ENCODE assay signal across 21 mouse cellular contexts in the genomic region with DNA sequence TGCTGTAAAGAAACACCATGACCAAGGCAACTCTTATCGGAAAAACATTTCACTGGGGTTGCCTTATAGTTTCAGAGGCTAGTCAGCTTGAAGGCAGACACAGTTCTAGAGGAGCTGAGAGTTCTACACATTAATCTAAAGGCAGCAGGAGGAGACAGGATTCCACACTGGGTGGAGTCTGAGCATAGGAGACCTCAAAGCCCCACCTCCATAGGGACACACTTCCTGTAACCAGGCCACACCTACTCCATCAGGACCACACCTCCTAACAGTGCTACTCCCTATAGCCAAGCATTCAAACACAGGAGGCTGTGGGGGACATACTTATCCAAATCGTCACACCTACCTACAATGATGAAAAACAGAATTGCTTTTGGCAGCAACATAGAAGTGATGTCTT. TPM values are rescaled to one million over a fixed set of nuclear protein-coding genes. Genes with fewer than 3 reads are reported as not detected.
DNase-seq lines count a peak whose midpoint lies in the region; ATAC-seq and TF ChIP-seq lines count a peak whose summit lies in the region.
"Had no signal": no experiment of that assay in that cellular context is flagged by ENCODE, and none has a peak within 500 bp of the region (broad histone marks: within the 10 kb centered on the region; RNA-seq: fewer than 3 reads in every experiment).

No protein-coding gene starts in this region.

- H3K9me3 ChIP-seq in liver, embryonic 14.5 days (ENCODE audit: control insufficient read depth, low read length) = no peaks in the 10 kb centered on the region
- H3K9me3 ChIP-seq in midbrain, embryonic 14.5 days (ENCODE audit: control insufficient read depth, low read length) = no peaks in the 10 kb centered on the region
- H3K9me3 ChIP-seq: embryonic facial prominence, embryonic 13.5 days; forebrain, embryonic 10.5 days; heart, embryonic 15.5 days; stomach, embryonic 15.5 days had no signal

- DNase-seq in CD4-positive, CD25-positive, alpha-beta regulatory T cell, adult 2 months (ENCODE audit: low read depth, low spot score) = peak; percentile 18
- peak; percentile 53 to 56 (median 56) for DNase-seq in liver, embryonic 14.5 days (ENCODE audit: low read depth in 3 of 3, low spot score in 3 of 3)
- DNase-seq in midbrain, embryonic 14.5 days = no peak
- no peak for DNase-seq in left cerebral cortex, postnatal 10 days (ENCODE audit: extremely low spot score in 1 of 2, low spot score in 2 of 2)
- DNase-seq in kidney, postnatal 10 days = no peak
- DNase-seq in lung, postnatal 36 days = no peak
- DNase-seq: adrenal gland, adult 2 months; cerebellum, adult 11 months; heart, adult 2 months; lung, embryonic 14.5 days; spleen, adult 18-20 months had no signal

- H3K4me3 ChIP-seq in liver, embryonic 14.5 days (ENCODE audit: insufficient read depth in 1 of 2, low read depth in 2 of 2, low read length in 2 of 2) = no peak overlapping the region
- H3K4me3 ChIP-seq in midbrain, embryonic 14.5 days (replicated peaks; ENCODE audit: low read depth, low read length) = no peak overlapping the region
- H3K4me3 ChIP-seq: embryonic facial prominence, embryonic 13.5 days; forebrain, embryonic 10.5 days; heart, adult 2 months; heart, embryonic 15.5 days; left cerebral cortex, adult 2 months; stomach, embryonic 15.5 days had no signal

- intact Hi-C loops in left cerebral cortex, postnatal 10 days (cut with DNase I) = no loop called here

- no peaks in the 10 kb centered on the region for H3K27me3 ChIP-seq in liver, embryonic 14.5 days (ENCODE audit: control insufficient read depth, insufficient read depth, low read length)
- no peaks in the 10 kb centered on the region for H3K27me3 ChIP-seq in midbrain, embryonic 14.5 days (ENCODE audit: control insufficient read depth, insufficient read depth, low read length)
- H3K27me3 ChIP-seq: embryonic facial prominence, embryonic 13.5 days; heart, embryonic 15.5 days; stomach, embryonic 15.5 days had no signal

- H3K4me2 ChIP-seq in liver, embryonic 14.5 days (ENCODE audit: low read depth) = no peak overlapping the region
- H3K4me2 ChIP-seq in midbrain, embryonic 14.5 days (ENCODE audit: low read length) = no peak overlapping the region
- H3K4me2 ChIP-seq: embryonic facial prominence, embryonic 13.5 days; heart, embryonic 15.5 days; lung, embryonic 14.5 days; stomach, embryonic 15.5 days had no signal

- WGBS in liver, embryonic 14.5 days (ENCODE audit: insufficient replicate concordance) = 69% methylated on average over 2 of the region's 2 CpGs
- 84% methylated on average over 2 of the region's 2 CpGs for WGBS in midbrain, embryonic 14.5 days

- H3K9ac ChIP-seq in liver, embryonic 14.5 days (replicated peaks) = no peak overlapping the region
- no peak overlapping the region for H3K9ac ChIP-seq in midbrain, embryonic 14.5 days (replicated peaks; ENCODE audit: low read length)
- H3K9ac ChIP-seq: embryonic facial prominence, embryonic 13.5 days; heart, embryonic 15.5 days; lung, embryonic 14.5 days; stomach, embryonic 15.5 days had no signal

- H3K36me3 ChIP-seq in liver, embryonic 14.5 days (replicated peaks; ENCODE audit: control insufficient read depth, insufficient read depth, low read depth) = peaks cover 6% of the 10 kb centered on the region
- H3K36me3 ChIP-seq in midbrain, embryonic 14.5 days (ENCODE audit: control insufficient read depth, insufficient read depth, low read length) = peaks cover 19% of the 10 kb centered on the region

- no peak for TF ChIP-seq EP300 in liver, embryonic 14.5 days (IDR thresholded peaks at IDR 0.05; ENCODE audit: low read depth)

- no peak for ATAC-seq in CD4-positive, CD25-positive, alpha-beta regulatory T cell, adult 4 months
- ATAC-seq in erythroblast, adult 5-6 weeks (replicated peaks; ENCODE audit: low FRiP score, poor library complexity, severe bottlenecking) = peak; percentile 55; the same call in 1 of the 2 replicates
- ATAC-seq in liver, embryonic 14.5 days (ENCODE audit: insufficient read depth) = peak; percentile 27
- ATAC-seq in midbrain, embryonic 14.5 days (ENCODE audit: low FRiP score, low TSS enrichment) = no peak
- ATAC-seq: midbrain, embryonic 16.5 days had no signal

- TF ChIP-seq CTCF in liver, embryonic 14.5 days (IDR thresholded peaks at IDR 0.05; ENCODE audit: low read depth) = no peak

- peaks cover 8 to 23% of the 10 kb centered on the region in 2 experiments for H3K4me1 ChIP-seq in liver, embryonic 14.5 days (replicated peaks; ENCODE audit: control insufficient read depth in 2 of 2, insufficient read depth in 2 of 2, low read length in 1 of 2)
- peaks cover 15% of the 10 kb centered on the region for H3K4me1 ChIP-seq in midbrain, embryonic 14.5 days (ENCODE audit: control insufficient read depth, insufficient read depth, low read length)

- no peak overlapping the region for H3K27ac ChIP-seq in liver, embryonic 14.5 days
- no peak overlapping the region for H3K27ac ChIP-seq in midbrain, embryonic 14.5 days (replicated peaks; ENCODE audit: low read depth, low read length)
- H3K27ac ChIP-seq: embryonic facial prominence, embryonic 13.5 days; forebrain, embryonic 10.5 days; heart, adult 2 months; heart, embryonic 15.5 days; kidney, postnatal 0 days; left cerebral cortex, adult 2 months; macrophage; stomach, embryonic 15.5 days had no signal

RNA-seq across cellular contexts. Expression of a gene that starts 3.8 kb away (rescaled TPM):
- not detected for polyA plus RNA-seq in CD4-positive, CD25-positive, alpha-beta regulatory T cell, adult 4 months (2017; shearing (Covaris generic))
- not detected in 2 replicates for total RNA-seq in erythroblast, adult 5-6 weeks (2015; ENCODE audit: low replicate concordance)
- total RNA-seq in erythroblast, adult 5-6 weeks (2017; ENCODE audit: low replicate concordance) = not detected in 2 replicates
- 0.12 and 0.18 TPM in 2 replicates for polyA plus RNA-seq in liver, embryonic 14.5 days (2012; rRNA removed)
- polyA plus RNA-seq in liver, embryonic 14.5 days (2014; fragmentation: Nextera tagmentation; extraction: Ambion mirVana) = 1.2 and 1.3 TPM in 2 replicates
- 5.9 and 7.0 TPM in 2 replicates for polyA plus RNA-seq in midbrain, embryonic 14.5 days (2014; fragmentation: Nextera tagmentation; extraction: Ambion mirVana)
- 1 to 10 TPM; 1.9 to 2.1 TPM for total RNA-seq in left cerebral cortex, postnatal 10 days (2021)
- total RNA-seq: adrenal gland, adult 2 months had no signal
- polyA plus RNA-seq: macrophage had no signal

RNA-seq across cellular contexts. Expression of a gene that starts 4.2 kb away (rescaled TPM):
- 100 to 1,000 TPM; 114 to 129 TPM for polyA plus RNA-seq in CD4-positive, CD25-positive, alpha-beta regulatory T cell, adult 4 months (2017; shearing (Covaris generic))
- 40.5 and 44.1 TPM in 2 replicates for total RNA-seq in erythroblast, adult 5-6 weeks (2015; ENCODE audit: low replicate concordance)
- 27.9 and 38.3 TPM in 2 replicates for total RNA-seq in erythroblast, adult 5-6 weeks (2017; ENCODE audit: low replicate concordance)
- 13.8 and 19.9 TPM in 2 replicates for polyA plus RNA-seq in liver, embryonic 14.5 days (2012; rRNA removed)
- 60.8 and 65.6 TPM in 2 replicates for polyA plus RNA-seq in liver, embryonic 14.5 days (2014; fragmentation: Nextera tagmentation; extraction: Ambion mirVana)
- polyA plus RNA-seq in midbrain, embryonic 14.5 days (2014; fragmentation: Nextera tagmentation; extraction: Ambion mirVana) = 46.0 and 57.5 TPM in 2 replicates
- 10 to 100 TPM; 47.5 to 51.0 TPM for total RNA-seq in left cerebral cortex, postnatal 10 days (2021)

Comparison
In these comparisons a context has a peak if more than half of its experiments do, and no peak if none do; other contexts are left out.
1. DNase-seq: peak in CD4-positive, CD25-positive, alpha-beta regulatory T cell, adult 2 months (single experiment) and liver, embryonic 14.5 days (3 of 3); none in midbrain, embryonic 14.5 days (single experiment), left cerebral cortex, postnatal 10 days (0 of 2), kidney, postnatal 10 days (single experiment) and lung, postnatal 36 days (single experiment).
2. ATAC-seq: peak in erythroblast, adult 5-6 weeks (single experiment) and liver, embryonic 14.5 days (single experiment); none in CD4-positive, CD25-positive, alpha-beta regulatory T cell, adult 4 months (single experiment) and midbrain, embryonic 14.5 days (single experiment).